Mouse (Mus musculus) heart, postnatal 0 days (tissue): ENCODE measurements around the gene Usp36. TPM values are rescaled to one million over a fixed set of nuclear protein-coding genes. Genes with fewer than 3 reads are reported as not detected.

Source experiments
- ATAC-seq: fragments of 200-750 bp; cut with Nextera tagmentation; 2 replicates; pipeline ENCODE4 v1.8.0; 2017; ENCODE audit warnings: low read depth, moderate number of reproducible peaks, moderate library complexity; ENCODE audit not compliant: insufficient read depth
- DNase-seq: peaks from one replicate; pipeline ENCODE4 v3.0.0-alpha.2; 2016; ENCODE audit warnings: low spot score
- H3K27ac ChIP-seq: fragments of 300-500 bp; sonication (generic); 2 replicates; pipeline ENCODE4 v1.5.1; 2014; ENCODE audit warnings: low read depth, mild to moderate bottlenecking
- H3K27me3 ChIP-seq: fragments of 300-500 bp; sonication (generic); 2 replicates; pipeline ENCODE4 v1.6.1; 2014; ENCODE audit warnings: low read length, mixed read lengths; ENCODE audit not compliant: control insufficient read depth, insufficient read depth
- H3K36me3 ChIP-seq: fragments of 300-500 bp; sonication (generic); replicated peaks from 2 replicates; pipeline ENCODE4 v1.6.1; 2014; ENCODE audit warnings: low read length, mixed read lengths; ENCODE audit not compliant: control insufficient read depth, insufficient read depth
- H3K4me1 ChIP-seq: fragments of 300-500 bp; sonication (generic); 2 replicates; pipeline ENCODE4 v1.6.1; 2014; ENCODE audit warnings: antibody characterized with exemption; ENCODE audit not compliant: control insufficient read depth, insufficient read depth
- H3K4me2 ChIP-seq: fragments of 300-500 bp; sonication (generic); 2 replicates; pipeline ENCODE4 v1.6.1; 2014; ENCODE audit warnings: low read depth, mild to moderate bottlenecking, low read length, moderate library complexity
- H3K4me3 ChIP-seq: fragments of 300-500 bp; sonication (generic); 2 replicates; pipeline ENCODE4 v1.5.1; 2014; ENCODE audit warnings: low read depth, low read length
- H3K9ac ChIP-seq: fragments of 300-500 bp; sonication (generic); replicated peaks from 2 replicates; pipeline ENCODE4 v1.6.1; 2014; ENCODE audit warnings: low read depth, low read length, mixed read lengths
- H3K9me3 ChIP-seq: fragments of 300-500 bp; sonication (generic); replicated peaks from 2 replicates; pipeline ENCODE4 v1.6.1; 2016; ENCODE audit warnings: low read length; ENCODE audit not compliant: control insufficient read depth
- CTCF ChIP-seq: IDR thresholded peaks from 2 replicates; pipeline ENCODE4 v1.5.1; 2016; ENCODE audit warnings: antibody characterized with exemption, control low read depth, low read depth
- EP300 ChIP-seq: IDR thresholded peaks from 2 replicates; pipeline ENCODE4 v1.6.1; 2016; ENCODE audit warnings: antibody characterized with exemption, low read depth
- WGBS: fragments of 180-500 bp; shearing (Covaris S2); extraction: QIAGEN DNeasy Blood & Tissue Kit; methylation state at CpG from one replicate; pipeline ENCODE4 v1.1.7; 2014; 5-methylcytosine and 5-hydroxymethylcytosine counted together
- polyA plus RNA-seq: library from polyadenylated mRNA; unstranded; fragments of >200 nt; fragmentation: Nextera tagmentation; extraction: Ambion mirVana; gene quantifications from 2 replicates; pipeline ENCODE4 v1.2.1, GENCODE M21; 2015
- total RNA-seq: library from RNA; depleted of rRNA; stranded (reverse); fragments of >200 nt; gene quantifications from 2 replicates; pipeline ENCODE4 v1.2.3, GENCODE M21; 2014; ENCODE audit warnings: low replicate concordance; rRNA removed

The Usp36 gene
- total and polyA plus RNA-seq, 2 experiments from 2014 or later, result 6.6 to 10.4 TPM

DNA sequence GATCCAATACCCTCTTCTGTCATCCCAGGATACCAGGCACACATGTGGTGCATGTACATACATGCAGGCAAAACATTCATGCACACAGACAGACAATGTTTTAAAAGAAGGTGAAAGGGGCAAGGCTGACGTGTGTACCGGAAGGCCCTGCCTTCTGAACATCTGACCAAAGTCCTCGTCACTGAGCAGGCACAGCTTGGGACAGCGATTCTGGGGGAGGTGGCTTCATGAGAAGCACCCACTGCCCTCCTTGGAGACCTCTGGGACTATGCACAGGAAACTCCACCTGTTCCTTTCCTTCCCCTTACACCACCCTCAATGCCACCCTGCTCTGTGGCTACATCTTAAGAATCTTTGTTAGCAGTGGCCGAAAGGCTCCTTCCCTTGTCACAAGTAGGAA lies 79.1 kb downstream of the Usp36 start:
- Histone ChIP-seq H3K27ac (peak overlapping the region; percentile 56), H3K9ac (no peak overlapping the region; the same call in 1 of the 2 replicates), H3K4me2 (no peak overlapping the region), H3K4me3 (no peak overlapping the region), H3K4me1 (peaks cover 66% of the 10 kb centered on the region), H3K27me3 (no peaks in the 10 kb centered on the region), H3K9me3 (no peaks in the 10 kb centered on the region), H3K36me3 (no peaks in the 10 kb centered on the region)
- DNase-seq (no peak), ATAC-seq (no peak)
- TF ChIP-seq EP300, result no peak
- no peak for TF ChIP-seq CTCF
- 73% methylated on average over 5 of the region's 5 CpGs for WGBS

DNA sequence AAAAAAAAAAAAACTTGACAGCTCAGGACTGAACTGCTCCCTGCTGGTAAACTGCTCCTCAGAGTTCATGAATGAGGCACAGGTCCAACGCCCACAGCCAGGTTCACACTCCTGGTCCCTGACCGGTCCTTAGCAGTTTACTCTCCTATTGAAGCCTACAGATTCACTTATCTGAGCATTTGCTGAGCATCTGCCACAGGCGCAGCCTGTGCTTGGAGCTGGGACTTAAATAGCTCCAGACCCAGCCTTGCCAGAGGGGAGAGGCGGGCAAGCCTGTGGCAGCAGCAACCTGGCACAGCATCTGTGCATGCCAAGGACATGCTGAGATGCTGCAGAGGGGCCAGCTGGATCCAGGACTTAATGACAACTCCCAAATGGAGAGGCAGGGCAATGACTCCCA lies 79.9 kb downstream of the Usp36 start:
- H3K27me3 ChIP-seq, result no peaks in the 10 kb centered on the region
- 65% methylated on average over 4 of the region's 4 CpGs for WGBS
- no peak for DNase-seq
- H3K36me3 ChIP-seq, result no peaks in the 10 kb centered on the region
- H3K9ac ChIP-seq, result no peak overlapping the region
- no peak overlapping the region for H3K4me3 ChIP-seq
- no peak for ATAC-seq
- no peak for TF ChIP-seq CTCF
- TF ChIP-seq EP300, result no peak
- H3K9me3 ChIP-seq, result no peaks in the 10 kb centered on the region
- H3K4me1 ChIP-seq, result peaks cover 64% of the 10 kb centered on the region
- no peak overlapping the region for H3K27ac ChIP-seq
- H3K4me2 ChIP-seq, result no peak overlapping the region

Other genes starting within 250 kb of the Usp36 start
- gene Dnah17, start 159.6 kb downstream of the Usp36 start, total RNA-seq, result 0.31 TPM in 1 of 2 replicates, not detected in the other
- 0.01 and 0.04 TPM in 2 replicates for gene Dnah17, start 159.6 kb downstream of the Usp36 start, polyA plus RNA-seq
- gene Cyth1, start 41.7 kb downstream of the Usp36 start, total RNA-seq, result 49.8 and 50.1 TPM in 2 replicates
- 21.4 TPM in 2 replicates for gene Cyth1, start 41.7 kb downstream of the Usp36 start, polyA plus RNA-seq
- not detected in 2 replicates for gene Cep295nl, start 52.3 kb upstream of the Usp36 start, total RNA-seq
- 0.19 and 0.31 TPM in 2 replicates for gene Cep295nl, start 52.3 kb upstream of the Usp36 start, polyA plus RNA-seq
- 77.5 and 78.5 TPM in 2 replicates for gene Timp2, start 65.5 kb upstream of the Usp36 start, total RNA-seq
- 61.9 and 65.5 TPM in 2 replicates for gene Timp2, start 65.5 kb upstream of the Usp36 start, polyA plus RNA-seq
- 77.9 and 83.1 TPM in 2 replicates for gene Lgals3bp, start 111.8 kb upstream of the Usp36 start, total RNA-seq
- 27.6 and 28.6 TPM in 2 replicates for gene Lgals3bp, start 111.8 kb upstream of the Usp36 start, polyA plus RNA-seq
- gene Cant1, start 128.8 kb upstream of the Usp36 start, total RNA-seq, result 28.3 and 35.5 TPM in 2 replicates
- 10.4 and 12.6 TPM in 2 replicates for gene Cant1, start 128.8 kb upstream of the Usp36 start, polyA plus RNA-seq
- gene C1qtnf1, start 138.0 kb upstream of the Usp36 start, total RNA-seq, result 5.8 and 12.6 TPM in 2 replicates
- gene C1qtnf1, start 138.0 kb upstream of the Usp36 start, polyA plus RNA-seq, result 7.8 and 8.3 TPM in 2 replicates
- gene Engase, start 186.6 kb upstream of the Usp36 start, total RNA-seq, result 9.1 and 12.0 TPM in 2 replicates
- 3.0 and 3.6 TPM in 2 replicates for gene Engase, start 186.6 kb upstream of the Usp36 start, polyA plus RNA-seq